Mouse (Mus musculus) forebrain, embryonic 15.5 days (tissue): ENCODE data around the gene Trmt61a. TPM values are rescaled to one million over a fixed set of nuclear protein-coding genes. Genes with fewer than 3 reads are reported as not detected.
A peak's percentile ranks its signal among the peaks of the same experiment; 100 is the strongest.

ENCODE experiments used
- ATAC-seq: fragments of 200-750 bp; cut with Nextera tagmentation; replicated peaks from 2 replicates; pipeline ENCODE4 v1.8.0; 2017; ENCODE audit warnings: mild to moderate bottlenecking, moderate TSS enrichment, moderate library complexity
- H3K27ac ChIP-seq: fragments of 300-500 bp; sonication (generic); replicated peaks from 2 replicates; pipeline ENCODE4 v1.5.1; 2015; ENCODE audit warnings: mild to moderate bottlenecking, inconsistent platforms
- H3K27me3 ChIP-seq: fragments of 300-500 bp; sonication (generic); 2 replicates; pipeline ENCODE4 v1.6.1; 2015; ENCODE audit warnings: inconsistent platforms
- H3K36me3 ChIP-seq: fragments of 300-500 bp; sonication (generic); 2 replicates; pipeline ENCODE4 v1.6.1; 2015; ENCODE audit warnings: mild to moderate bottlenecking, inconsistent platforms
- H3K4me1 ChIP-seq: fragments of 300-500 bp; sonication (generic); 2 replicates; pipeline ENCODE4 v1.6.1; 2015; ENCODE audit warnings: inconsistent platforms
- H3K4me2 ChIP-seq: fragments of 300-500 bp; sonication (generic); replicated peaks from 2 replicates; pipeline ENCODE4 v1.6.1; 2015; ENCODE audit warnings: mild to moderate bottlenecking, inconsistent platforms
- H3K4me3 ChIP-seq: fragments of 300-500 bp; sonication (generic); 2 replicates; pipeline ENCODE4 v1.5.1; 2015; ENCODE audit warnings: mild to moderate bottlenecking, inconsistent platforms
- H3K9ac ChIP-seq: fragments of 300-500 bp; sonication (generic); replicated peaks from 2 replicates; pipeline ENCODE4 v1.6.1; 2015; ENCODE audit warnings: mild to moderate bottlenecking, inconsistent platforms
- H3K9me3 ChIP-seq: fragments of 300-500 bp; sonication (generic); 2 replicates; pipeline ENCODE4 v1.6.1; 2016; ENCODE audit warnings: inconsistent platforms
- WGBS: fragments of 180-500 bp; shearing (Covaris S2); methylation state at CpG from one replicate; pipeline ENCODE4 v1.1.7; 2015; ENCODE audit warnings: mixed read lengths; 5-methylcytosine and 5-hydroxymethylcytosine counted together
- polyA plus RNA-seq: library from polyadenylated mRNA; unstranded; fragments of >200 nt; fragmentation: Nextera tagmentation; extraction: Ambion mirVana; gene quantifications from 2 replicates; pipeline ENCODE4 v1.2.1, GENCODE M21; 2015

The Trmt61a gene
- polyA plus RNA-seq, 1 experiment from 2014 or later = 10.6 TPM

GRCm38 (mm10) chr12:111725338-111726121 lies 47.6 kb downstream of the Trmt61a start:
- WGBS = 58% methylated on average over 12 of the region's 12 CpGs
- Histone ChIP-seq H3K27ac (peak overlapping the region; percentile 54), H3K27me3 (no peaks in the 10 kb centered on the region), H3K4me2 (no peak overlapping the region), H3K4me1 (peaks cover 5% of the 10 kb centered on the region; the same call in 1 of the 2 replicates), H3K36me3 (peaks cover 8% of the 10 kb centered on the region; the same call in 1 of the 2 replicates), H3K9ac (no peak overlapping the region), H3K4me3 (no peak overlapping the region), H3K9me3 (no peaks in the 10 kb centered on the region)
- no peak for ATAC-seq

- no peak for ATAC-seq
- Histone ChIP-seq H3K9ac (no peak overlapping the region), H3K4me3 (no peak overlapping the region), H3K4me2 (no peak overlapping the region), H3K9me3 (no peaks in the 10 kb centered on the region), H3K27ac (no peak overlapping the region), H3K36me3 (peaks cover 8% of the 10 kb centered on the region; the same call in 1 of the 2 replicates), H3K4me1 (peaks cover 5% of the 10 kb centered on the region; the same call in 1 of the 2 replicates), H3K27me3 (no peaks in the 10 kb centered on the region)
- 68% methylated on average over 4 of the region's 4 CpGs for WGBS
Observed at GRCm38 (mm10) chr12:111726122-111726463, 48.2 kb downstream of the Trmt61a start.

- WGBS = 96% methylated on average over 1 of the region's 1 CpGs
Observed at GRCm38 (mm10) chr12:111727956-111728355, 50.1 kb downstream of the Trmt61a start.

GRCm38 (mm10) chr12:111731822-111732807 lies 54.2 kb downstream of the Trmt61a start:
- 32% methylated on average over 30 of the region's 30 CpGs for WGBS
- Histone ChIP-seq H3K27ac (peak overlapping the region; percentile 7; the same call in 1 of the 2 replicates), H3K4me3 (peak overlapping the region; percentile 21)

More at GRCm38 (mm10) chr12:111727956-111728355, 50.1 kb downstream of the Trmt61a start:
- Histone ChIP-seq H3K36me3 (peaks cover 8% of the 10 kb centered on the region; the same call in 1 of the 2 replicates), H3K4me1 (peaks cover 15% of the 10 kb centered on the region), H3K4me2 (no peak overlapping the region), H3K9ac (no peak overlapping the region), H3K4me3 (no peak overlapping the region), H3K27me3 (no peaks in the 10 kb centered on the region), H3K27ac (no peak overlapping the region), H3K9me3 (no peaks in the 10 kb centered on the region)
- no peak for ATAC-seq

GRCm38 (mm10) chr12:111732921-111733320 lies 55.0 kb downstream of the Trmt61a start:
- no peak overlapping the region for H3K27ac ChIP-seq
- WGBS = 57% methylated on average over 5 of the region's 5 CpGs
- no peaks in the 10 kb centered on the region; the same call in 1 of the 2 replicates for H3K36me3 ChIP-seq
- H3K9ac ChIP-seq = no peak overlapping the region; the same call in 1 of the 2 replicates
- H3K4me1 ChIP-seq = peaks cover 10% of the 10 kb centered on the region
- H3K4me2 ChIP-seq = no peak overlapping the region
- no peak overlapping the region for H3K4me3 ChIP-seq
- no peaks in the 10 kb centered on the region for H3K9me3 ChIP-seq
- no peaks in the 10 kb centered on the region for H3K27me3 ChIP-seq
- peak; percentile 55 for ATAC-seq

More at GRCm38 (mm10) chr12:111731822-111732807, 54.2 kb downstream of the Trmt61a start:
- no peaks in the 10 kb centered on the region for H3K27me3 ChIP-seq
- ATAC-seq = peak; percentile 92
- H3K36me3 ChIP-seq = no peaks in the 10 kb centered on the region; the same call in 1 of the 2 replicates
- H3K9me3 ChIP-seq = no peaks in the 10 kb centered on the region
- peak overlapping the region; percentile 38 for H3K4me2 ChIP-seq
- H3K9ac ChIP-seq = no peak overlapping the region; the same call in 1 of the 2 replicates
- peaks cover 10% of the 10 kb centered on the region for H3K4me1 ChIP-seq

Other genes with a start within 250 kb of the Trmt61a start
- gene Tnfaip2, start 235.6 kb upstream of the Trmt61a start, polyA plus RNA-seq = 0.51 and 1.1 TPM in 2 replicates
- 0.55 and 0.79 TPM in 2 replicates for gene Gm266, start 192.3 kb upstream of the Trmt61a start, polyA plus RNA-seq
- gene Eif5, start 140.1 kb upstream of the Trmt61a start, polyA plus RNA-seq = 620 and 638 TPM in 2 replicates
- 46.1 and 54.4 TPM in 2 replicates for gene Mark3, start 103.6 kb upstream of the Trmt61a start, polyA plus RNA-seq
- 1,536 and 1,584 TPM in 2 replicates for gene Ckb, start 5.8 kb upstream of the Trmt61a start, polyA plus RNA-seq
- 65.1 and 69.1 TPM in 2 replicates for gene Bag5, start 35.2 kb downstream of the Trmt61a start, polyA plus RNA-seq
- gene Apopt1, start 35.2 kb downstream of the Trmt61a start, polyA plus RNA-seq = 48.2 and 48.7 TPM in 2 replicates
- 430 and 440 TPM in 2 replicates for gene Klc1, start 80.7 kb downstream of the Trmt61a start, polyA plus RNA-seq
- 4.5 and 4.8 TPM in 2 replicates for gene Xrcc3, start 135.8 kb downstream of the Trmt61a start, polyA plus RNA-seq
- 39.0 and 41.7 TPM in 2 replicates for gene Zfyve21, start 136.1 kb downstream of the Trmt61a start, polyA plus RNA-seq
- 21.4 and 22.6 TPM in 2 replicates for gene Ppp1r13b, start 230.0 kb downstream of the Trmt61a start, polyA plus RNA-seq